Mouse (Mus musculus): Measurements from ENCODE around the gene Ddi1.

- no peak for TF ChIP-seq POLR2AphosphoS2 (IDR thresholded peaks at IDR 0.05; ENCODE audit: low read length)
- no peak for TF ChIP-seq POLR2A (IDR thresholded peaks at IDR 0.05; ENCODE audit: control insufficient read depth in 1 of 2, insufficient read depth in 1 of 2, low read depth in 1 of 2, low read length in 2 of 2, poor library complexity in 1 of 2)
- TF ChIP-seq POLR2AphosphoS5 (IDR thresholded peaks at IDR 0.05; ENCODE audit: borderline replicate concordance, low read depth, low read length), result no peak
- TF ChIP-seq MYB (IDR thresholded peaks at IDR 0.05; ENCODE audit: low read depth, low read length), result no peak
- no peak for TF ChIP-seq CTCF (IDR thresholded peaks at IDR 0.05 in 2 of 3, conservative IDR thresholded peaks at IDR 0.05 in 1 of 3; ENCODE audit: control insufficient read depth in 1 of 3, insufficient read depth in 1 of 3, low read depth in 2 of 3, low read length in 3 of 3, poor library complexity in 1 of 3, severe bottlenecking in 1 of 3)
- TF ChIP-seq CHD2 (IDR thresholded peaks at IDR 0.05; ENCODE audit: low read length), result no peak
- no peak for TF ChIP-seq BHLHE40 (IDR thresholded peaks at IDR 0.05; ENCODE audit: borderline replicate concordance, low read depth, low read length)
- no peak for TF ChIP-seq KAT2A (conservative IDR thresholded peaks at IDR 0.05; ENCODE audit: low read depth, low read length)
- TF ChIP-seq MXI1 (IDR thresholded peaks at IDR 0.05; ENCODE audit: low read depth, low read length), result no peak
- no peak for TF ChIP-seq UBTF (IDR thresholded peaks at IDR 0.05; ENCODE audit: borderline replicate concordance, insufficient read depth, low read depth, low read length)
- no peak for TF ChIP-seq NELFE (IDR thresholded peaks at IDR 0.05; ENCODE audit: low read depth, low read length)
- TF ChIP-seq TAL1 (IDR thresholded peaks at IDR 0.05; ENCODE audit: low read length), result no peak
Measured at GRCm38 (mm10) chr9:6212862-6213261, 56.8 kb downstream of the Ddi1 start.

All from MEL (cell line).